Mouse (Mus musculus) myocyte (in vitro differentiated cells): ENCODE measurements at regions not wholly inside any gene's neighbourhood (a gene's known extent, or its start where the extent isn't known, plus 50 kb on each side); places are given as distances from the start of the nearest gene placed in this dataset.

ENCODE experiments used
- H3K27me3 ChIP-seq: one replicate; pipeline ENCODE4 v1.6.1; 2011; ENCODE audit not compliant: control insufficient read depth, insufficient read depth, insufficient read length
- H3K36me3 ChIP-seq: one replicate; pipeline ENCODE4 v1.6.1; 2011; ENCODE audit not compliant: control insufficient read depth, insufficient read depth
- H3K4me2 ChIP-seq: one replicate; pipeline ENCODE4 v1.6.1; 2011; ENCODE audit warnings: low read depth, control low read depth
- H3K4me3 ChIP-seq: one replicate; pipeline ENCODE4 v1.5.1; 2011; ENCODE audit warnings: mild to moderate bottlenecking, control low read depth, moderate library complexity
- H3K79me2 ChIP-seq: one replicate; pipeline ENCODE4 v1.6.1; 2011; ENCODE audit not compliant: control insufficient read depth, insufficient read depth
- H3ac ChIP-seq: one replicate; pipeline ENCODE4 v1.6.1; 2011; ENCODE audit not compliant: control insufficient read depth, insufficient read length
- CEBPB ChIP-seq: IDR thresholded peaks from 2 replicates; pipeline ENCODE4 v1.6.1; 2011; ENCODE audit warnings: mild to moderate bottlenecking, moderate library complexity; ENCODE audit not compliant: poor library complexity, insufficient read depth, severe bottlenecking
- E2F4 ChIP-seq: IDR thresholded peaks from one replicate; pipeline ENCODE4 v1.6.1; 2011; ENCODE audit warnings: mild to moderate bottlenecking, control low read depth, moderate library complexity; ENCODE audit not compliant: insufficient read depth
- MAX ChIP-seq: IDR thresholded peaks from one replicate; pipeline ENCODE4 v1.6.1; 2011; ENCODE audit warnings: low read depth, mild to moderate bottlenecking, control low read depth
- MYOD1 ChIP-seq, 3 experiments: IDR thresholded peaks; one replicate each; pipeline ENCODE4 v1.6.1; 2011; ENCODE audit warnings: control low read depth in 2 of 3, low read depth in 2 of 3, mild to moderate bottlenecking in 2 of 3, moderate library complexity in 1 of 3; ENCODE audit not compliant: insufficient read length in 2 of 3, control insufficient read depth in 1 of 3
- MYOG ChIP-seq, 3 experiments: IDR thresholded peaks; one replicate each; pipeline ENCODE4 v1.6.1; 2011; ENCODE audit warnings: control low read depth in 2 of 3, low read depth in 2 of 3, mild to moderate bottlenecking in 2 of 3; ENCODE audit not compliant: insufficient read length in 2 of 3, control insufficient read depth in 1 of 3, insufficient read depth in 1 of 3
- POLR2A ChIP-seq: IDR thresholded peaks from one replicate; pipeline ENCODE4 v1.6.1; 2011; ENCODE audit warnings: low read depth, mild to moderate bottlenecking, control low read depth, moderate library complexity; ENCODE audit not compliant: insufficient read length
- POLR2AphosphoS2 ChIP-seq: IDR thresholded peaks from one replicate; pipeline ENCODE4 v1.6.1; 2011; ENCODE audit warnings: low read depth, control low read depth; ENCODE audit not compliant: insufficient read length
- REST ChIP-seq: IDR thresholded peaks from one replicate; pipeline ENCODE4 v1.6.1; 2011; ENCODE audit warnings: mild to moderate bottlenecking, control low read depth, moderate library complexity; ENCODE audit not compliant: insufficient read depth, insufficient read length
- SRF ChIP-seq: IDR thresholded peaks from one replicate; pipeline ENCODE4 v1.6.1; 2011; ENCODE audit warnings: low read depth; ENCODE audit not compliant: control insufficient read depth, insufficient read length
- TCF12 ChIP-seq: IDR thresholded peaks from one replicate; pipeline ENCODE4 v1.6.1; 2011; ENCODE audit warnings: mild to moderate bottlenecking, control low read depth; ENCODE audit not compliant: poor library complexity, insufficient read depth, severe bottlenecking
- TCF3 ChIP-seq: IDR thresholded peaks from one replicate; pipeline ENCODE4 v1.6.1; 2011; ENCODE audit warnings: low read depth, control low read depth; ENCODE audit not compliant: insufficient read length
- USF1 ChIP-seq: IDR thresholded peaks from one replicate; pipeline ENCODE4 v1.6.1; 2011; ENCODE audit warnings: low read depth, mild to moderate bottlenecking, control low read depth, moderate library complexity

- Histone ChIP-seq H3K4me2 (no peak overlapping the region), H3K79me2 (no peaks in the 10 kb centered on the region), H3ac (no peak overlapping the region), H3K4me3 (no peak overlapping the region), H3K27me3 (no peaks in the 10 kb centered on the region), H3K36me3 (no peaks in the 10 kb centered on the region)
- TF ChIP-seq POLR2AphosphoS2, result no peak
- no peak for TF ChIP-seq TCF12
- no peak for TF ChIP-seq TCF3
- TF ChIP-seq USF1, result no peak
Measured at GRCm38 (mm10) chr1:77027656-77028055, 487.2 kb downstream of the Epha4 start.

DNA sequence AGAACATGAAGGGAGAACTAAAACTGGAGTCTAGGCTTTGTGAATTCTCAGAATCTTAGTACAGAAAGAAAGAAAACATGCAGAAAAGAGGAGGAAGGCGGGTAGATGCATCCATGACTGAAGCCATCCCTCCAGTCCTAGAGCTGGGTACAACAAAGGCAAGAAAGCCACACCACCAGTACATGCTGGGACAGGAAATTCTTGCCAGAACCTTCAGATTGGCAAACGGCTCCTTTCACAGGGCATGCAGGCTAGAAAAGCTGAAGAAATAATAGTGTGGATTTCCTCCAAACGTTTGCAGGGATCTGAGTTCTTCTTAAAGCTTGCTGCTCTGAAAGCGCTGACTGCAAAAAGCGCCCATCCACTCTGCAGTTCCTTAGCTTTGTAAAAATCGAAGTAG lies 486.7 kb downstream of the Epha4 start:
- Histone ChIP-seq H3K4me3 (no peak overlapping the region), H3K79me2 (no peaks in the 10 kb centered on the region), H3K27me3 (no peaks in the 10 kb centered on the region), H3K36me3 (no peaks in the 10 kb centered on the region), H3K4me2 (no peak overlapping the region), H3ac (no peak overlapping the region)
- TF ChIP-seq MAX, result no peak
- TF ChIP-seq POLR2A, result no peak
- no peak for TF ChIP-seq POLR2AphosphoS2
- no peak for TF ChIP-seq USF1
- no peak for TF ChIP-seq TCF3
- no peak for TF ChIP-seq E2F4
- TF ChIP-seq CEBPB, result no peak
- TF ChIP-seq MYOD1 (IDR thresholded peaks at IDR 0.05; ENCODE audit: control insufficient read depth in 1 of 3, insufficient read length in 2 of 3, low read depth in 2 of 3), result no peak
- no peak for TF ChIP-seq REST
- TF ChIP-seq TCF12, result no peak
- TF ChIP-seq SRF, result no peak

DNA sequence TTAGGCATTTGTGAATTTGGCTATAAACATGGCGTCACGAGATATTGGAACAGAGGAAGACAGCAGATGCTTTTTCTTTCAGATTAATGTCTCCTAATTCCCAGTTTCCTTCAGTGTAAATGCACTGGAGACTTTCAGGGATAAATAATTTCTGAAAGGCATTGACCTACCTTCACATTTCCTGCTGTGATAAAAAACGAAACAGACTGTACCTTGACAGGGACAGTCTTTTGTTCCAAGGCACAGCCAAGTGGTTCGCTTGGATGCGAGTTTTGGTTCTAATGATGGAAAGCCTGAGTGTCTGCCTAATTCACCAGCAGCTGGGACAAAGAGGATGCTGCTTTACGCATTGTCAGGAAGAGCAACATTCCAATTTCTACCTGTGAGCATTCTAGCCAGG lies 485.8 kb downstream of the Epha4 start:
- Histone ChIP-seq H3K27me3 (no peaks in the 10 kb centered on the region), H3K4me2 (no peak overlapping the region), H3K4me3 (no peak overlapping the region), H3K36me3 (no peaks in the 10 kb centered on the region), H3ac (no peak overlapping the region), H3K79me2 (no peaks in the 10 kb centered on the region)
- TF ChIP-seq SRF, result no peak
- no peak for TF ChIP-seq POLR2AphosphoS2
- no peak for TF ChIP-seq MYOD1 (IDR thresholded peaks at IDR 0.05; ENCODE audit: control insufficient read depth in 1 of 3, insufficient read length in 2 of 3, low read depth in 2 of 3)
- no peak for TF ChIP-seq REST
- no peak for TF ChIP-seq CEBPB
- no peak for TF ChIP-seq TCF3
- no peak for TF ChIP-seq E2F4

- no peak for TF ChIP-seq SRF
- no peak for TF ChIP-seq CEBPB
- no peak for TF ChIP-seq POLR2A
- TF ChIP-seq TCF12, result no peak
- no peak for TF ChIP-seq POLR2AphosphoS2
- TF ChIP-seq MAX, result no peak
- no peak for TF ChIP-seq MYOD1 (IDR thresholded peaks at IDR 0.05; ENCODE audit: control insufficient read depth in 1 of 3, insufficient read length in 2 of 3, low read depth in 2 of 3)
- Histone ChIP-seq H3ac (no peak overlapping the region), H3K36me3 (no peaks in the 10 kb centered on the region), H3K4me2 (no peak overlapping the region), H3K79me2 (no peaks in the 10 kb centered on the region), H3K4me3 (no peak overlapping the region), H3K27me3 (no peaks in the 10 kb centered on the region)
Measured at GRCm38 (mm10) chr1:77043749-77044564, 470.9 kb downstream of the Epha4 start.

GRCm38 (mm10) chr1:77048720-77049406 lies 466.0 kb downstream of the Epha4 start:
- Histone ChIP-seq H3K79me2 (no peaks in the 10 kb centered on the region), H3K4me2 (no peak overlapping the region), H3K27me3 (no peaks in the 10 kb centered on the region), H3ac (no peak overlapping the region), H3K36me3 (no peaks in the 10 kb centered on the region), H3K4me3 (no peak overlapping the region)
- TF ChIP-seq POLR2AphosphoS2 (no peak), POLR2A (no peak), CEBPB (no peak), SRF (no peak), USF1 (no peak), MYOD1 (IDR thresholded peaks at IDR 0.05; ENCODE audit: control insufficient read depth in 1 of 3, insufficient read length in 2 of 3, low read depth in 2 of 3) (no peak), E2F4 (no peak), TCF12 (no peak), TCF3 (no peak), MAX (no peak), MYOG (IDR thresholded peaks at IDR 0.05; ENCODE audit: control insufficient read depth in 1 of 3, insufficient read depth in 1 of 3, insufficient read length in 2 of 3, low read depth in 2 of 3) (no peak), REST (no peak)
